ENCODE assay signal across 19 mouse cellular contexts in the genomic region with DNA sequence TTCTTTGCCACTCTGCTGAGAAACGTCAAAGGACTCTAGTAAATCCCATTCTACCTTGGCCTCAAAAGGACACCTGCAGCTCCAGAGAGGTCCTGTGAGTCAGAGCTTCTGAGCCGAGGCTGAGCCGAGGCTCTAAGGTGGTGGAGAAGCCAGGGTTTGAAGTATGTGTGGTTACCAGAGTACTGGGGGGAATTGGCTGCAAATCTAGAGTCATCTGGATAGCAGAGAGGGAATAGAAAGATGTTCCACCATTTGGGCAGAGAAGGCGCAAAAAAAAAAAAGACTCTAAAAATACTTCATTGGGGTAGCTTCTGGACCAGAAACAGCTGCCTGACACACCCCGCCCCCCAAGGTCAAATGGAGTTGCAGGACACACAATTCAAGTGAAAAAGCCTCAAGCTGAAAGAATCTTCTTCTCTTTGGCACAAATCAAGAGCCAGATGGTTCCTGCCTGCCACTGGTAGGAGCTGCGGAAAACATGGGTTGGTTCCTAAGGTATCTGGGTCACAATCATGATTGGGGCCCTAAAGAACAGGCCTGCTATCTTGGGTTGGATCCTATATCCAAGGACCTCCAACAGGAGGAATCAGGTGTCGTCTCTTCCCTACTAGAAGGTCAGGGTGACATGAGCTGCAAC. TPM values are rescaled to one million over a fixed set of nuclear protein-coding genes. Genes with fewer than 3 reads are reported as not detected.
DNase-seq lines count a peak whose midpoint lies in the region; ATAC-seq and TF ChIP-seq lines count a peak whose summit lies in the region.
"Had no signal": no experiment of that assay in that cellular context is flagged by ENCODE, and none has a peak within 500 bp of the region (broad histone marks: within the 10 kb centered on the region; RNA-seq: fewer than 3 reads in every experiment).

No protein-coding gene starts in this region.

- H3K4me2 ChIP-seq in intestine, postnatal 0 days (replicated peaks; ENCODE audit: low read depth) = no peak overlapping the region
- H3K4me2 ChIP-seq: heart, embryonic 15.5 days; hindbrain, embryonic 13.5 days; midbrain, embryonic 15.5 days; neural tube, embryonic 13.5 days had no signal

- TF ChIP-seq CTCF in intestine, postnatal 0 days (IDR thresholded peaks at IDR 0.05; ENCODE audit: low read depth) = no peak

- H3K36me3 ChIP-seq in intestine, postnatal 0 days (ENCODE audit: control insufficient read depth, insufficient read depth) = peaks cover 10% of the 10 kb centered on the region; the same call in 1 of the 2 replicates

- WGBS in intestine, postnatal 0 days = 88% methylated on average over 7 of the region's 7 CpGs

- no peak overlapping the region for H3K9ac ChIP-seq in intestine, postnatal 0 days (ENCODE audit: low read depth, low read length)
- H3K9ac ChIP-seq: heart, embryonic 15.5 days; hindbrain, embryonic 13.5 days; midbrain, embryonic 15.5 days; neural tube, embryonic 13.5 days had no signal

- no peak overlapping the region for H3K4me3 ChIP-seq in intestine, postnatal 0 days (ENCODE audit: low read depth, low read length)
- H3K4me3 ChIP-seq: heart, embryonic 15.5 days; hindbrain, embryonic 13.5 days; midbrain, embryonic 15.5 days; neural tube, embryonic 13.5 days had no signal

- H3K9me3 ChIP-seq in intestine, postnatal 0 days (ENCODE audit: control insufficient read depth) = no peaks in the 10 kb centered on the region
- H3K9me3 ChIP-seq: heart, embryonic 15.5 days; hindbrain, embryonic 13.5 days; midbrain, embryonic 15.5 days; neural tube, embryonic 13.5 days had no signal

- peak; percentile 51 for DNase-seq in adrenal gland, postnatal 14 days
- no peak for DNase-seq in adrenal gland, postnatal 10 days
- DNase-seq in kidney, postnatal 10 days = peak; percentile 52
- no peak for DNase-seq in kidney, postnatal 14 days
- peak; percentile 75 to 81 for DNase-seq in cerebellum, adult 18-20 months
- peak; percentile 73 for DNase-seq in lung, postnatal 10 days
- no peak for DNase-seq in kidney, postnatal 36 days
- DNase-seq: kidney, adult 11 months; thymus, postnatal 4 days had no signal

- no peaks in the 10 kb centered on the region for H3K27me3 ChIP-seq in intestine, postnatal 0 days (replicated peaks; ENCODE audit: control insufficient read depth, insufficient read depth, low read length)
- H3K27me3 ChIP-seq: heart, embryonic 15.5 days; hindbrain, embryonic 13.5 days; midbrain, embryonic 15.5 days; neural tube, embryonic 13.5 days had no signal

- peaks cover 7% of the 10 kb centered on the region; the same call in 1 of the 2 replicates for H3K4me1 ChIP-seq in intestine, postnatal 0 days (replicated peaks; ENCODE audit: control insufficient read depth, insufficient read depth, low read length)

- H3K27ac ChIP-seq in intestine, postnatal 0 days (ENCODE audit: low read depth, low read length) = no peak overlapping the region
- H3K27ac ChIP-seq: heart, embryonic 15.5 days; hindbrain, embryonic 13.5 days; midbrain, embryonic 15.5 days; neural tube, embryonic 13.5 days; stomach, postnatal 0 days had no signal

- ATAC-seq in intestine, postnatal 0 days = no peak
- ATAC-seq: midbrain, embryonic 15.5 days had no signal

RNA-seq across cellular contexts. Expression of gene Tmem109, which starts 3.5 kb away (rescaled TPM):
- total RNA-seq in adrenal gland, postnatal 14 days (2021) = 92.7 and 101 TPM in 2 replicates
- 10 to 100 TPM; 84.0 to 93.2 TPM for total RNA-seq in adrenal gland, postnatal 10 days (2021)
- polyA plus RNA-seq in intestine, postnatal 0 days (2015; fragmentation: Nextera tagmentation; extraction: Ambion mirVana) = 35.8 and 36.2 TPM in 2 replicates

RNA-seq across cellular contexts. Expression of gene Tmem132a, which starts 8.6 kb away (rescaled TPM):
- total RNA-seq in adrenal gland, postnatal 14 days (2021) = 19.6 and 20.2 TPM in 2 replicates
- total RNA-seq in adrenal gland, postnatal 10 days (2021) = 10 to 100 TPM; 22.3 to 23.1 TPM
- polyA plus RNA-seq in intestine, postnatal 0 days (2015; fragmentation: Nextera tagmentation; extraction: Ambion mirVana) = 7.1 and 7.5 TPM in 2 replicates

RNA-seq across cellular contexts. Expression of gene Prpf19, which starts 16.7 kb away (rescaled TPM):
- 125 and 126 TPM in 2 replicates for total RNA-seq in adrenal gland, postnatal 14 days (2021)
- 100 to 1,000 TPM; 124 to 163 TPM for total RNA-seq in adrenal gland, postnatal 10 days (2021)
- 20.3 and 24.6 TPM in 2 replicates for polyA plus RNA-seq in intestine, postnatal 0 days (2015; fragmentation: Nextera tagmentation; extraction: Ambion mirVana)

RNA-seq across cellular contexts. Expression of gene Slc15a3, which starts 38.8 kb away (rescaled TPM):
- 2.0 and 2.6 TPM in 2 replicates for total RNA-seq in adrenal gland, postnatal 14 days (2021)
- 1 to 10 TPM; 3.2 to 3.5 TPM for total RNA-seq in adrenal gland, postnatal 10 days (2021)
- 0.93 and 0.94 TPM in 2 replicates for polyA plus RNA-seq in intestine, postnatal 0 days (2015; fragmentation: Nextera tagmentation; extraction: Ambion mirVana)

RNA-seq across cellular contexts. Expression of gene Zp1, which starts 42.1 kb away (rescaled TPM):
- not detected in 2 replicates for total RNA-seq in adrenal gland, postnatal 14 days (2021)
- total RNA-seq in adrenal gland, postnatal 10 days (2021) = not detected
- polyA plus RNA-seq in intestine, postnatal 0 days (2015; fragmentation: Nextera tagmentation; extraction: Ambion mirVana) = not detected in 2 replicates
- total RNA-seq: layer of hippocampus, adult 18-20 months; left cerebral cortex, postnatal 14 days; liver, adult 2 months had no signal
- polyA plus RNA-seq: gonadal fat pad, adult 2 months; heart, embryonic 15.5 days; hindbrain, embryonic 13.5 days; liver, adult 2 months; neural tube, embryonic 13.5 days had no signal

Comparison
In these comparisons a context has a peak if more than half of its experiments do, and no peak if none do; other contexts are left out.
1. DNase-seq: peak in adrenal gland, postnatal 14 days (single experiment), kidney, postnatal 10 days (single experiment), cerebellum, adult 18-20 months (2 of 2) and lung, postnatal 10 days (single experiment); none in adrenal gland, postnatal 10 days (single experiment), kidney, postnatal 14 days (single experiment) and kidney, postnatal 36 days (0 of 2).